Mouse (Mus musculus) G1E (cell line): ENCODE results near the gene Pparg.

ENCODE experiments used
- CTCF ChIP-seq: IDR thresholded peaks from 2 replicates; pipeline ENCODE4 v1.5.1; 2012; ENCODE audit warnings: low read depth, low read length, inconsistent platforms, mixed read lengths
- GATA1 ChIP-seq: IDR thresholded peaks from 2 replicates; pipeline ENCODE4 v1.6.1; 2012; ENCODE audit warnings: borderline replicate concordance, low read length, inconsistent platforms, mixed read lengths
- GATA2 ChIP-seq: IDR thresholded peaks from 2 replicates; pipeline ENCODE4 v1.6.1; 2012; ENCODE audit warnings: low read depth, low read length, inconsistent platforms, borderline replicate concordance
- POLR2AphosphoS5 ChIP-seq: IDR thresholded peaks from 2 replicates; pipeline ENCODE4 v1.6.1; 2012; ENCODE audit warnings: low read depth, low read length, inconsistent platforms; ENCODE audit not compliant: insufficient replicate concordance
- TAL1 ChIP-seq: conservative IDR thresholded peaks from 2 replicates; pipeline ENCODE4 v1.6.1; 2012; ENCODE audit warnings: low read depth, low read length, inconsistent platforms, mixed read lengths

DNA sequence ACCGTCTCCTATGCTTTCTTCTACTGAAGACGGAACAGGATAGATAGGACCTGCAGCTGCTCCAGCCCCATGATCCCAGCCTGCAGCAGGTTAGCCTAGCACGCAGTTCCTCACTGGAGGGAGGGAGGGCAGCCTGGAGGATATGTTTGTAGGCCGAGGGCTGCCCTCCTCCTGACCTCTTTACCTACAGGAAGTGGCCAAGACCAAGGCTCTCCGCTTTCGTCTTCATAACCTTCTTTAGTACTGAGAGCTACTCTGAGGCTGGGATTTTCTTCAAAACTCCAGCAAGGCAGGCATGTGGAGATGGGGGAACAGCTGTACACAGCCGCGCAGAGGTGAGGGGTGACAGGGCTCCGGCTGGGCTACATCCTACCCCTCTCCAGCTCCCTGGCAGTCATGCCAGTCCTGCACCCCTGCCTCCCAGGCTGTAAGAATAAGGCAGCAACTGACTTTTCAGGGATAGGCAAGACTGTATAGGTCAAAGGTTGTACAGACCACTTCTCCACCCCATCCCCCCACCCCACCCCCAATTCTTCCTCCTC lies 163.8 kb downstream of the Pparg start:
- TF ChIP-seq CTCF (no peak), POLR2AphosphoS5 (no peak), GATA2 (no peak), GATA1 (no peak), TAL1 (no peak)
